Mouse (Mus musculus) forebrain, embryonic 10.5 days (tissue): ENCODE measurements around the gene Zfp512b. TPM values are rescaled to one million over a fixed set of nuclear protein-coding genes. Genes with fewer than 3 reads are reported as not detected.

Experiments used
- DNase-seq: peaks from one replicate; pipeline ENCODE4 v3.0.0-alpha.2; 2017; ENCODE audit warnings: low spot score; ENCODE audit errors: extremely low spot score
- H3K27ac ChIP-seq: fragments of 300-500 bp; sonication (generic); 2 replicates; pipeline ENCODE4 v1.5.1; 2016; ENCODE audit warnings: mild to moderate bottlenecking
- H3K27me3 ChIP-seq: fragments of 300-500 bp; sonication (generic); 2 replicates; pipeline ENCODE4 v1.6.1; 2016; ENCODE audit warnings: mild to moderate bottlenecking; ENCODE audit not compliant: poor library complexity, severe bottlenecking
- H3K36me3 ChIP-seq: fragments of 300-500 bp; sonication (generic); replicated peaks from 2 replicates; pipeline ENCODE4 v1.6.1; 2016; ENCODE audit warnings: mild to moderate bottlenecking, moderate library complexity
- H3K4me1 ChIP-seq: fragments of 300-500 bp; sonication (generic); 2 replicates; pipeline ENCODE4 v1.6.1; 2016
- H3K4me3 ChIP-seq: fragments of 300-500 bp; sonication (generic); 2 replicates; pipeline ENCODE4 v1.5.1; 2016; ENCODE audit warnings: mild to moderate bottlenecking, moderate library complexity
- H3K9me3 ChIP-seq: fragments of 300-500 bp; sonication (generic); 2 replicates; pipeline ENCODE4 v1.6.1; 2016; ENCODE audit warnings: mild to moderate bottlenecking, moderate library complexity
- WGBS: fragments of 180-500 bp; shearing (Covaris S2); methylation state at CpG from one replicate; pipeline ENCODE4 v1.1.7; 2016; 5-methylcytosine and 5-hydroxymethylcytosine counted together
- microRNA-seq: library from miRNA; unstranded; fragments of <30 nt; microRNA quantifications from one replicate; pipeline ENCODE4, GENCODE M21; 2017
- polyA plus RNA-seq: library from polyadenylated mRNA; unstranded; fragments of >200 nt; fragmentation: Nextera tagmentation; extraction: Ambion mirVana; gene quantifications from 2 replicates; pipeline ENCODE4 v1.2.1, GENCODE M21; 2016

The Zfp512b gene
- polyA plus RNA-seq, 1 experiment from 2014 or later, result 42.2 TPM

DNA sequence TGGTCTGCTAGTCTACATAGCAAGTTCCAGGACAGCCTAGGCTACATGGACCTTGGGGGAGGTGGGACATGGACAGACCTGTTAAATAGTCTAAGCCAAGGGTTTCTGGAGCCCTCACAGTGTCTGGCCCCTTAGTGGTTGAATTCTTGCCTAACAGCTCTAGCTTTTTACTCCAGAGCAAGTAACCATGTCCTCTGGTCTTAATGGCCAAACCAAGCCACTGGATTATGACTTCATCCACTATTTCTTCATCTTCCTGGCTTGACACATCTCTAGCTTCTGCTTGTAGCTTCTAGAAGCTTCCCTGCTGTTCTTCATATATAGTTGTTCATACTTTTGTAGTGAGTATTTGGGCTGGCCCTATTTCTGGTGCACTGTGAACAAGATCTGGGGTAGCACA, 38.8 kb downstream of the Zfp512b start:
- Histone ChIP-seq H3K36me3 (peaks cover 61% of the 10 kb centered on the region), H3K4me1 (no peaks in the 10 kb centered on the region), H3K9me3 (no peaks in the 10 kb centered on the region), H3K27me3 (no peaks in the 10 kb centered on the region), H3K4me3 (no peak overlapping the region), H3K27ac (no peak overlapping the region)
- no peak for DNase-seq

DNA sequence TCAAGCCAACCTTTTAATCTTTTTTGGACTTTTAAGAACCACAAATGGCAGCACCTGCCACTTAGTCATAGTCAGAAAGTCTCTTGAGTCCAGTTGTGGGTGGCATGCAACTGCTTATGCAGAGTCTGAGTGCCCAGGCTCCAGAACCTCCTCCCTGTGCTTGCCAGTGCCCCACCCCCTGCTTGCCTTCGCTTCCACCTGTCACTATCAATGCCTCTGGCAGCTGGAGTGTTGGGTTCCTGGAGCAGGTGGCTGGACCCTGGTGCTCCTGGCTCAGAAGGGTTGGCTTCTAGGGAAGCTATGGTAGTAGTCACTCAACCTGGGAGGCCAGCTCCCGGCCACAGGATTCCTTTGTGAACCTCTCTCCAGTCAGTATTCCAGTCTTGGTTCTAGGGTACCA, 42.4 kb downstream of the Zfp512b start:
- H3K27me3 ChIP-seq, result no peaks in the 10 kb centered on the region
- no peaks in the 10 kb centered on the region for H3K9me3 ChIP-seq
- H3K27ac ChIP-seq, result no peak overlapping the region
- WGBS, result 96% methylated on average over 2 of the region's 2 CpGs
- H3K4me1 ChIP-seq, result no peaks in the 10 kb centered on the region
- DNase-seq, result no peak
- H3K36me3 ChIP-seq, result peaks cover 90% of the 10 kb centered on the region
- H3K4me3 ChIP-seq, result no peak overlapping the region

DNA sequence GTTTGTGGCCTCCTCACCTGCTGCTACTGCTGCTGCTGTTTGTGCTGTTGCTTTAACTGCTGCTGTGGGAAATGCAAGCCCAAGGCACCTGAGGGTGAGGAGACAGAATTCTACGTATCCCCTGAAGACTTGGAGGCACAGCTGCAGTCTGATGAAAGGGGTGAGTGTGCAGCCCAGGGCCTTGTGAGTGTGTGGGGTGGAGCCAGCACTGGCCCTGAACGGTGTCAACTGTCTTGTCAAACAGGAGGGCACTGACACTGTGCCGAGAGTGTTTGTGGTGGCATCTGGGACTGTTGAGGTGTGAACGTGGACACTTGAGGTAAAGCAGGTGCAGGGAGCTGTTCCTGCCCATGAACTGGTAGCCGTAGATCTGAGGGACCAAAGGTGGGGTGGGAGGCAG, 43.9 kb downstream of the Zfp512b start:
- H3K4me1 ChIP-seq, result no peaks in the 10 kb centered on the region
- no peaks in the 10 kb centered on the region for H3K9me3 ChIP-seq
- no peak for DNase-seq
- no peak overlapping the region for H3K27ac ChIP-seq
- no peaks in the 10 kb centered on the region for H3K27me3 ChIP-seq
- H3K4me3 ChIP-seq, result no peak overlapping the region
- WGBS, result 93% methylated on average over 5 of the region's 5 CpGs
- peaks cover 81% of the 10 kb centered on the region for H3K36me3 ChIP-seq

DNA sequence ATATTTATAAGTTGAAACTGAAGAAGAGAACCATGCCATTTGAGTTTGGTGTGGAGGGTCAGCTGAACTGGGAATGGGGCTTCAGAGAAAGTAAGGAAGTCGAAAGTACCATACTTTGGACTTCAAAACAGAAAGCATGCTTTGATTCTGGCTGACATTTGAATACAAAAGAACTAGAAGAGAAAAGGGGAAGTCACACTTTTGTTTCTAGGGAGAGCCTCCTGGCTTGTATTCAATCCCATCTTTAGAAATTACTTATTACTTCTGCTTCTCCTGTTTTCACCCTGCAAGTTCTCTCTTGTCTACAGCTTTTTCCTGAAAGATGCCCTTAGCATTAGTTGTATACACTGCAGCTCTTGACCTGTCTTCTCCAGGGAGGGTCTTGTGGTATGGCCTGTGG, 44.4 kb downstream of the Zfp512b start:
- H3K27me3 ChIP-seq, result no peaks in the 10 kb centered on the region
- WGBS, result 85% methylated on average over 1 of the region's 1 CpGs
- H3K9me3 ChIP-seq, result no peaks in the 10 kb centered on the region
- no peaks in the 10 kb centered on the region for H3K4me1 ChIP-seq
- no peak overlapping the region for H3K27ac ChIP-seq
- no peak overlapping the region for H3K4me3 ChIP-seq
- H3K36me3 ChIP-seq, result peaks cover 76% of the 10 kb centered on the region
- no peak for DNase-seq

DNA sequence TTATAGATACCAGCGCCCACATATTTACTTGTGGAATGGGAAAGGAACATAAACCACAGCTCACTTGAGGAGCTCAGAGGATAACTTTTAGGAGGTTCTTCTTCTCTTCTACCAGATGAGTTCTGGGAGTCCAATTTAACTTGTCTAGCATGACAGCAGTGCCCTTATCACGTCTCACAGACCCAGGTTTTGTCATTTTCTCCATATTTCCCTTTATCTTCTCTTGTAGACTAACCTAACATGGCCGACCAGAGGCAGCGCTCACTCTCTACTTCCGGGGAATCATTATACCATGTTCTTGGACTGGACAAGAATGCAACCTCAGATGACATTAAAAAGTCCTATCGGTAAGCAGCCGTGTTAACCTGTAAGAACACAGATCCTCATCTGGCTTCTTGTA, 46.5 kb downstream of the Zfp512b start:
- Histone ChIP-seq H3K27me3 (no peaks in the 10 kb centered on the region), H3K4me3 (no peak overlapping the region), H3K9me3 (no peaks in the 10 kb centered on the region), H3K4me1 (no peaks in the 10 kb centered on the region), H3K27ac (no peak overlapping the region), H3K36me3 (peaks cover 60% of the 10 kb centered on the region)
- DNase-seq, result no peak
- WGBS, result 95% methylated on average over 7 of the region's 7 CpGs

DNA sequence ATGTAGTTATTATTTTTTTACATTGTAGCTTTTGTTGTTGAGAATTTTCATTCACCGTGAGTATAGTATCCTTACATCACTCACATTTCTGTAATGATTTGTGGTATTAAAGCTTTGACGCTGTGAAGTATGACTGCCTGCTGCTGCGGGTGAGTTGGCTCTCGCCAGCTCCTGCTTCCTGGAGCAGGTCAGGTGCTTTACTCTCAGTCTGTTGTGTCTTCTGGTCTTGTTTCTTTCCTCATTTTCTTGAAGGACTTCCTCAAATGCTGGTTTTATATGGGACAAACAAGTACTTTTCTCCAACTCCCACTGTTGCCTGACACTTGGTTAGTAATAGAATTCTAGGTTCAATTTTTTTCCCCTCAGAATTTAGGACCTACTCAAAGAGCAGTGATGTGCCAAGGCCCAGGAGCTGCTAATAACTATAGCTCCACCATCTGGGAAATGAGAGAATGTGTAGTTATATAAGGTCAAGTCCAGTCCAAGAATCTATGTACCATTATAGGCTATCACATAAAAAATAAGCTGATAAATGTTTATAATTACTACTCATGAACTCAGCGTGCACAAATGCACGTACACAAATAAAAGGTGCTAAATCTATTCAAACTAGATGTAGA, 50.7 kb downstream of the Zfp512b start:
- peaks cover 28% of the 10 kb centered on the region for H3K36me3 ChIP-seq
- 97% methylated on average over 6 of the region's 6 CpGs for WGBS
- no peaks in the 10 kb centered on the region for H3K9me3 ChIP-seq
- H3K27ac ChIP-seq, result no peak overlapping the region
- peaks cover 6% of the 10 kb centered on the region; the same call in 1 of the 2 replicates for H3K4me1 ChIP-seq
- no peak overlapping the region for H3K4me3 ChIP-seq
- no peaks in the 10 kb centered on the region for H3K27me3 ChIP-seq
- DNase-seq, result no peak

DNA sequence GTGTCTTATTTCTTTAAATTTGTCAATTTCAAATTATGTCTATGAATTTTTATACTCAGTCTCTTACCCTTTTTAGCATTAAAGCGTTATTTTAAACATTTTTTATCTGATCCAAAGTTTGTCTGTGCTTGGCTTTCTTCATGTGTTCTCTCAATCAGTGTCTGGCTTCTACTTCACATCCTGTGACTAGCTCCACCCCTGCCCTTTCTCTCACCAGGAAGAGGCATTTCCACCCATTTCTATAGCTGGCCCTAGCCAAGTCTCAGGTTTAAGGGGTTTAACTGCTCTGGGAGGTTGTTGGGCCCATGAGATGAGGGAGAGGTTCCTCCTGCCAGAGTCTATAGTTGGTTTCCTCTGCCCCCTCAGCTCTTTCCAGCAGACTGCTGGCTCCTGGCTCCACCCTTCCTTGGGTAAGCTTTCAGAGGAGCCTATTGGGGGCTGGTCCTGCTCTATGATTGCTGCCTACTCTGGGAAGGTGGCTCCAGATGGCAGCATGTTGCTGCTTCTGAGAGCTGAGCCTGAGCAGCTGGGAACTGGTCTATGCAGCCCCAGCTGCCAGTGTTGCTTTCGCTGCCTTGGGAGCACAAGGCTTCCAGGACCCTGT, 55.1 kb downstream of the Zfp512b start:
- Histone ChIP-seq H3K9me3 (no peaks in the 10 kb centered on the region), H3K27me3 (no peaks in the 10 kb centered on the region), H3K4me1 (peaks cover 6% of the 10 kb centered on the region; the same call in 1 of the 2 replicates), H3K4me3 (no peak overlapping the region), H3K27ac (no peak overlapping the region), H3K36me3 (peaks cover 22% of the 10 kb centered on the region)
- WGBS, result 89% methylated on average over 2 of the region's 2 CpGs
- no peak for DNase-seq

DNA sequence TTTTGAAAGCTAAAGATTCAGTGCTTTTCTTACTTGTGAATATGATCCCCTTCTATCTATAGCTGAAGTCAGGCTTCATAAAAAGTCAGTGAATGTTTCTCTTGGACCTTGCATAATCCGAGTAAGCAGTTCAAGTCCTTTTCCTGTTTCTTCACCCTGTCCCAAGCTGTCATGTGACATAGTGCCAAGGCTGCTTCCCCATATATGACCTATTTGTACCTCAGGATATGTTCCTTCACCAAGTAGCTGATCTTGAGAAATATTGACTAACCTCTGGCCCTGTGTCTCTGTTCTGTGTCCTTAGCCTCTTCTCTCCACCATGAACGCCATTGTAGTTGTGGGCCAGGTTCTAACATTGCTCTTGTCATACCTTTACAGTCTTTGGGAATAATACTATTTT, 56.2 kb downstream of the Zfp512b start:
- Histone ChIP-seq H3K9me3 (peaks cover 7% of the 10 kb centered on the region; the same call in 1 of the 2 replicates), H3K27me3 (no peaks in the 10 kb centered on the region), H3K4me1 (peaks cover 6% of the 10 kb centered on the region; the same call in 1 of the 2 replicates), H3K36me3 (peaks cover 30% of the 10 kb centered on the region), H3K27ac (no peak overlapping the region), H3K4me3 (no peak overlapping the region)
- no peak for DNase-seq
- 95% methylated on average over 2 of the region's 2 CpGs for WGBS

DNA sequence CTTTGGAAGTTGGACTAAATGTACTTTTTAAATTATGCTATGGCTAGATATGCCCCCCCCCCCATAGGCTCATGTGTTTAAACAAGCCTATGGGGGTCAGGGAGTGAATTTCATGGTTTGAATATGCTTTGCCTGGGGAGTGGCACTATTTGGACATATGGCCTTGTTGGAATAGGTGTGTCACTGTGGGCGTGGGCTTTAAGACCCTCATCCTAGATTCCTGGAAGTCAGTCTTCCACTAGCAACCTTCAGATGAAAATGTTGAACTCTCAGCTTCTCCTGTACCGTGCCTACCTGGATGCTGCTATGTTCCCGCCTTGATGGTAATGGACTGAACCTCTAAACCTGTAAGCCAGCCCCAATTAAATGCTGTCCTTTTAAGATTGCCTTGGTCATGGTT, 60.0 kb downstream of the Zfp512b start:
- H3K36me3 ChIP-seq, result peaks cover 58% of the 10 kb centered on the region
- DNase-seq, result no peak
- WGBS, result 94% methylated on average over 3 of the region's 3 CpGs

More for the DNA sequence above, 60.0 kb downstream of the Zfp512b start:
- peaks cover 18% of the 10 kb centered on the region; the same call in 1 of the 2 replicates for H3K9me3 ChIP-seq
- H3K27ac ChIP-seq, result no peak overlapping the region
- no peak overlapping the region for H3K4me3 ChIP-seq
- H3K4me1 ChIP-seq, result peaks cover 2% of the 10 kb centered on the region; the same call in 1 of the 2 replicates
- no peaks in the 10 kb centered on the region for H3K27me3 ChIP-seq

Small RNA genes lying within 50 kb of the gene (microRNA-seq; reads per million reads assigned to microRNA genes)
- gene Mir7006, result not detected

Other genes starting within 250 kb of the Zfp512b start
- 43.7 and 47.4 TPM in 2 replicates for gene Zgpat, start 227.9 kb downstream of the Zfp512b start, polyA plus RNA-seq
- 80.0 and 84.5 TPM in 2 replicates for gene Arfrp1, start 227.4 kb downstream of the Zfp512b start, polyA plus RNA-seq
- 29.8 TPM in 2 replicates for gene Lime1, start 212.7 kb downstream of the Zfp512b start, polyA plus RNA-seq
- 17.5 and 18.3 TPM in 2 replicates for gene Zbtb46, start 133.4 kb downstream of the Zfp512b start, polyA plus RNA-seq
- gene Abhd16b, start 99.6 kb downstream of the Zfp512b start, polyA plus RNA-seq, result 0.25 TPM in 1 of 2 replicates, not detected in the other
- gene Tpd52l2, start 95.7 kb downstream of the Zfp512b start, polyA plus RNA-seq, result 151 and 158 TPM in 2 replicates
- 92.3 and 92.4 TPM in 2 replicates for gene Dnajc5, start 72.3 kb downstream of the Zfp512b start, polyA plus RNA-seq
- 40.7 and 41.3 TPM in 2 replicates for gene Uckl1, start 7.9 kb downstream of the Zfp512b start, polyA plus RNA-seq
- 78.5 and 86.9 TPM in 2 replicates for gene Prpf6, start 935 bp downstream of the Zfp512b start, polyA plus RNA-seq
- 31.0 and 31.6 TPM in 2 replicates for gene Samd10, start 6.4 kb upstream of the Zfp512b start, polyA plus RNA-seq
- 0.21 and 0.26 TPM in 2 replicates for gene Gm29797, start 64.2 kb upstream of the Zfp512b start, polyA plus RNA-seq
- 19.7 and 21.2 TPM in 2 replicates for gene Sox18, start 78.8 kb upstream of the Zfp512b start, polyA plus RNA-seq
- gene Tcea2, start 87.5 kb upstream of the Zfp512b start, polyA plus RNA-seq, result 17.0 and 18.7 TPM in 2 replicates
- 75.0 and 81.6 TPM in 2 replicates for gene Rgs19, start 101.2 kb upstream of the Zfp512b start, polyA plus RNA-seq
- not detected in 2 replicates for gene Lkaaear1, start 105.6 kb upstream of the Zfp512b start, polyA plus RNA-seq
- gene Oprl1, start 122.2 kb upstream of the Zfp512b start, polyA plus RNA-seq, result 4.5 and 5.2 TPM in 2 replicates
- gene Myt1, start 170.5 kb upstream of the Zfp512b start, polyA plus RNA-seq, result 9.5 and 11.5 TPM in 2 replicates
- 21.6 and 22.1 TPM in 2 replicates for gene Pcmtd2, start 245.1 kb upstream of the Zfp512b start, polyA plus RNA-seq